Mouse (Mus musculus): ENCODE data around the gene Baat.

DNA sequence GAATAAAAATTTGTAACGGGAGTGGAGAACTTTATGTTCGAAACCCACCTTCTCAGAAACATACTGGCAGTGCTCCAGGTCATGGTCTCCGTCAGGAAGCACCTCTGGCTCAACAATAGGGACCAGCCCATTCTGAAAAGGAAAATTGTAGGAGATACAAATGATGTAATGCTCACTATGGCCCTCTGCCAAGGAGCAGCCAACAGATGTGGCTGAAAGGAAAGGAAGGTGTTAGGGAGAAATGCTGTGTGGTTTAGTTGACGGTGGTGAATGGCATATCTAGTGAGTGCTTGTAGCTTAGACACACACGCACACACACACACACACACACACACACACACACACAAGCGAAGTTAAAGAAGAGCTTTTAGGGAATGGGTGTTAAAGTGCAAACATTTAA, 33.3 kb upstream of the Baat start:
- TF ChIP-seq TAL1 (IDR thresholded peaks at IDR 0.05; ENCODE audit: low read length) (no peak), GATA1 (IDR thresholded peaks at IDR 0.05; ENCODE audit: low read length) (no peak)

All from erythroblast, embryonic 14.5 days (primary cell).